Mouse (Mus musculus): ENCODE measurements around the gene Hnrnpr. TPM values are rescaled to one million over a fixed set of nuclear protein-coding genes. Genes with fewer than 3 reads are reported as not detected.
A peak's percentile ranks its signal among the peaks of the same experiment; 100 is the strongest.

Gene Hnrnpr
- polyA plus RNA-seq, 1 experiment from 2014 or later = 255 TPM

- 95% methylated on average over 4 of the region's 4 CpGs for WGBS
- Histone ChIP-seq H3K36me3 (peaks cover 65% of the 10 kb centered on the region), H3K27ac (no peak overlapping the region), H3K4me3 (no peak overlapping the region), H3K9me3 (replicated peaks) (no peaks in the 10 kb centered on the region), H3K27me3 (ENCODE audit: low read depth, poor library complexity, severe bottlenecking) (no peaks in the 10 kb centered on the region), H3K4me1 (peaks cover 18% of the 10 kb centered on the region)
- no peak for DNase-seq (ENCODE audit: low spot score)
Observed at GRCm38 (mm10) chr4:136317667-136318066, 6.9 kb downstream of the Hnrnpr start.

GRCm38 (mm10) chr4:136320016-136320415, 9.3 kb downstream of the Hnrnpr start:
- 91% methylated on average over 4 of the region's 4 CpGs for WGBS
- Histone ChIP-seq H3K27me3 (ENCODE audit: low read depth, poor library complexity, severe bottlenecking) (no peaks in the 10 kb centered on the region), H3K36me3 (peaks cover 87% of the 10 kb centered on the region)

GRCm38 (mm10) chr4:136324226-136324625, 13.5 kb downstream of the Hnrnpr start:
- H3K36me3 ChIP-seq = peaks cover 94% of the 10 kb centered on the region
- H3K27me3 ChIP-seq (ENCODE audit: low read depth, poor library complexity, severe bottlenecking) = no peaks in the 10 kb centered on the region
- 79% methylated on average over 2 of the region's 2 CpGs for WGBS
- H3K4me3 ChIP-seq = no peak overlapping the region
- H3K27ac ChIP-seq = no peak overlapping the region
- no peaks in the 10 kb centered on the region for H3K9me3 ChIP-seq (replicated peaks)
- no peak for DNase-seq (ENCODE audit: low spot score)
- H3K4me1 ChIP-seq = no peaks in the 10 kb centered on the region

More at GRCm38 (mm10) chr4:136320016-136320415, 9.3 kb downstream of the Hnrnpr start:
- Histone ChIP-seq H3K4me1 (no peaks in the 10 kb centered on the region), H3K4me3 (no peak overlapping the region), H3K9me3 (replicated peaks) (no peaks in the 10 kb centered on the region), H3K27ac (no peak overlapping the region)
- DNase-seq (ENCODE audit: low spot score) = no peak

- Histone ChIP-seq H3K9me3 (replicated peaks) (no peaks in the 10 kb centered on the region), H3K36me3 (peaks cover 95% of the 10 kb centered on the region), H3K27ac (no peak overlapping the region), H3K4me1 (no peaks in the 10 kb centered on the region), H3K27me3 (ENCODE audit: low read depth, poor library complexity, severe bottlenecking) (no peaks in the 10 kb centered on the region), H3K4me3 (no peak overlapping the region)
- WGBS = 90% methylated on average over 5 of the region's 5 CpGs
- DNase-seq (ENCODE audit: low spot score) = no peak
Observed at GRCm38 (mm10) chr4:136327238-136327637, 16.5 kb downstream of the Hnrnpr start.

GRCm38 (mm10) chr4:136328115-136328514, 17.4 kb downstream of the Hnrnpr start:
- peaks cover 95% of the 10 kb centered on the region for H3K36me3 ChIP-seq
- H3K27ac ChIP-seq = no peak overlapping the region
- no peak for DNase-seq (ENCODE audit: low spot score)
- no peak overlapping the region for H3K4me3 ChIP-seq
- H3K27me3 ChIP-seq (ENCODE audit: low read depth, poor library complexity, severe bottlenecking) = no peaks in the 10 kb centered on the region
- no peaks in the 10 kb centered on the region for H3K4me1 ChIP-seq
- no peaks in the 10 kb centered on the region for H3K9me3 ChIP-seq (replicated peaks)

GRCm38 (mm10) chr4:136331709-136332108, 21.0 kb downstream of the Hnrnpr start:
- no peak for DNase-seq (ENCODE audit: low spot score)

GRCm38 (mm10) chr4:136333191-136333590, 22.4 kb downstream of the Hnrnpr start:
- Histone ChIP-seq H3K4me1 (no peaks in the 10 kb centered on the region), H3K27me3 (ENCODE audit: low read depth, poor library complexity, severe bottlenecking) (no peaks in the 10 kb centered on the region), H3K27ac (no peak overlapping the region), H3K36me3 (peaks cover 94% of the 10 kb centered on the region), H3K4me3 (no peak overlapping the region), H3K9me3 (replicated peaks) (no peaks in the 10 kb centered on the region)
- no peak for DNase-seq (ENCODE audit: low spot score)
- WGBS = 95% methylated on average over 3 of the region's 3 CpGs

More at GRCm38 (mm10) chr4:136331709-136332108, 21.0 kb downstream of the Hnrnpr start:
- no peaks in the 10 kb centered on the region for H3K9me3 ChIP-seq (replicated peaks)
- no peak overlapping the region for H3K27ac ChIP-seq
- no peaks in the 10 kb centered on the region for H3K4me1 ChIP-seq
- H3K4me3 ChIP-seq = no peak overlapping the region
- 95% methylated on average over 3 of the region's 3 CpGs for WGBS
- H3K27me3 ChIP-seq (ENCODE audit: low read depth, poor library complexity, severe bottlenecking) = no peaks in the 10 kb centered on the region
- peaks cover 94% of the 10 kb centered on the region for H3K36me3 ChIP-seq

- 85% methylated on average over 2 of the region's 2 CpGs for WGBS
- DNase-seq (ENCODE audit: low spot score) = no peak
- H3K27ac ChIP-seq = no peak overlapping the region
- H3K4me1 ChIP-seq = no peaks in the 10 kb centered on the region
- H3K9me3 ChIP-seq (replicated peaks) = no peaks in the 10 kb centered on the region
- peaks cover 95% of the 10 kb centered on the region for H3K36me3 ChIP-seq
- no peaks in the 10 kb centered on the region for H3K27me3 ChIP-seq (ENCODE audit: low read depth, poor library complexity, severe bottlenecking)
- no peak overlapping the region for H3K4me3 ChIP-seq
Observed at GRCm38 (mm10) chr4:136335065-136335464, 24.3 kb downstream of the Hnrnpr start.

- Histone ChIP-seq H3K27ac (no peak overlapping the region), H3K27me3 (ENCODE audit: low read depth, poor library complexity, severe bottlenecking) (no peaks in the 10 kb centered on the region), H3K36me3 (peaks cover 92% of the 10 kb centered on the region), H3K9me3 (replicated peaks) (no peaks in the 10 kb centered on the region), H3K4me3 (no peak overlapping the region), H3K4me1 (no peaks in the 10 kb centered on the region)
- no peak for DNase-seq (ENCODE audit: low spot score)
- WGBS = 76% methylated on average over 4 of the region's 4 CpGs
Observed at GRCm38 (mm10) chr4:136337129-136337528, 26.4 kb downstream of the Hnrnpr start.

GRCm38 (mm10) chr4:136349616-136350015, 38.9 kb downstream of the Hnrnpr start:
- no peak for DNase-seq (ENCODE audit: low spot score)
- no peaks in the 10 kb centered on the region for H3K27me3 ChIP-seq (ENCODE audit: low read depth, poor library complexity, severe bottlenecking)
- H3K9me3 ChIP-seq (replicated peaks) = no peaks in the 10 kb centered on the region
- H3K27ac ChIP-seq = no peak overlapping the region
- H3K36me3 ChIP-seq = peaks cover 91% of the 10 kb centered on the region
- H3K4me1 ChIP-seq = no peaks in the 10 kb centered on the region
- WGBS = 94% methylated on average over 6 of the region's 6 CpGs
- no peak overlapping the region for H3K4me3 ChIP-seq

- no peaks in the 10 kb centered on the region for H3K9me3 ChIP-seq (replicated peaks)
- H3K36me3 ChIP-seq = peaks cover 96% of the 10 kb centered on the region
- no peak for DNase-seq (ENCODE audit: low spot score)
- WGBS = 87% methylated on average over 6 of the region's 6 CpGs
- no peaks in the 10 kb centered on the region for H3K27me3 ChIP-seq (ENCODE audit: low read depth, poor library complexity, severe bottlenecking)
- no peak overlapping the region for H3K4me3 ChIP-seq
- no peaks in the 10 kb centered on the region for H3K4me1 ChIP-seq
- H3K27ac ChIP-seq = no peak overlapping the region
Observed at GRCm38 (mm10) chr4:136357026-136357425, 46.3 kb downstream of the Hnrnpr start.

- no peaks in the 10 kb centered on the region for H3K27me3 ChIP-seq (ENCODE audit: low read depth, poor library complexity, severe bottlenecking)
- H3K4me1 ChIP-seq = no peaks in the 10 kb centered on the region
- no peak overlapping the region for H3K4me3 ChIP-seq
- WGBS = 98% methylated on average over 4 of the region's 4 CpGs
- no peaks in the 10 kb centered on the region for H3K9me3 ChIP-seq (replicated peaks)
- no peak overlapping the region for H3K27ac ChIP-seq
- H3K36me3 ChIP-seq = peaks cover 92% of the 10 kb centered on the region
- DNase-seq (ENCODE audit: low spot score) = no peak
Observed at GRCm38 (mm10) chr4:136357429-136357828, 46.7 kb downstream of the Hnrnpr start.

GRCm38 (mm10) chr4:136367856-136368255, 57.1 kb downstream of the Hnrnpr start:
- no peak for DNase-seq (ENCODE audit: low spot score)
- no peaks in the 10 kb centered on the region for H3K9me3 ChIP-seq (replicated peaks)
- WGBS = 61% methylated on average over 4 of the region's 4 CpGs

GRCm38 (mm10) chr4:136369727-136370126, 59.0 kb downstream of the Hnrnpr start:
- Histone ChIP-seq H3K4me3 (no peak overlapping the region), H3K9me3 (replicated peaks) (no peaks in the 10 kb centered on the region), H3K4me1 (no peaks in the 10 kb centered on the region), H3K36me3 (no peaks in the 10 kb centered on the region), H3K27me3 (ENCODE audit: low read depth, poor library complexity, severe bottlenecking) (no peaks in the 10 kb centered on the region), H3K27ac (no peak overlapping the region)
- WGBS = 2% methylated on average over 3 of the region's 3 CpGs
- DNase-seq (ENCODE audit: low spot score) = peak; percentile 52

More at GRCm38 (mm10) chr4:136367856-136368255, 57.1 kb downstream of the Hnrnpr start:
- H3K4me3 ChIP-seq = no peak overlapping the region
- H3K27ac ChIP-seq = no peak overlapping the region
- H3K36me3 ChIP-seq = no peaks in the 10 kb centered on the region
- no peaks in the 10 kb centered on the region for H3K27me3 ChIP-seq (ENCODE audit: low read depth, poor library complexity, severe bottlenecking)
- no peaks in the 10 kb centered on the region for H3K4me1 ChIP-seq
